Mouse (Mus musculus): Measurements from ENCODE around the gene Ank3.

GRCm38 (mm10) chr10:69420306-69420705, 21.7 kb downstream of the Ank3 start:
- TF ChIP-seq POLR2A (IDR thresholded peaks at IDR 0.05; ENCODE audit: borderline replicate concordance, extremely low read depth, insufficient read depth, insufficient read length, poor library complexity, severe bottlenecking), result no peak
- no peak for TF ChIP-seq CTCF (IDR thresholded peaks at IDR 0.05; ENCODE audit: borderline replicate concordance, extremely low read depth, insufficient read depth, insufficient read length)

All from brain, embryonic 14.5 days (tissue).